Mouse (Mus musculus) erythroblast, embryonic 14.5 days (primary cell): ENCODE data around the gene Sumf1. TPM values are rescaled to one million over a fixed set of nuclear protein-coding genes. Genes with fewer than 3 reads are reported as not detected.

Experiments
- H3K27me3 ChIP-seq: 2 replicates; pipeline ENCODE4 v1.6.1; 2012; ENCODE audit warnings: inconsistent platforms; ENCODE audit not compliant: control insufficient read depth
- H3K36me3 ChIP-seq: 2 replicates; pipeline ENCODE4 v1.6.1; 2012; ENCODE audit warnings: mild to moderate bottlenecking, inconsistent platforms; ENCODE audit not compliant: control insufficient read depth
- H3K4me1 ChIP-seq: 2 replicates; pipeline ENCODE4 v1.6.1; 2012; ENCODE audit warnings: inconsistent platforms; ENCODE audit not compliant: control insufficient read depth
- H3K4me3 ChIP-seq: replicated peaks from 2 replicates; pipeline ENCODE3; 2012; ENCODE audit warnings: moderate library complexity, mild to moderate bottlenecking, inconsistent platforms
- H3K9me3 ChIP-seq: 2 replicates; pipeline ENCODE4 v1.6.1; 2012; ENCODE audit warnings: low read length, inconsistent platforms, mixed read lengths; ENCODE audit not compliant: control insufficient read depth
- GATA1 ChIP-seq: IDR thresholded peaks from 2 replicates; pipeline ENCODE4 v1.6.1; 2012; ENCODE audit warnings: low read length, inconsistent platforms, mixed read lengths
- TAL1 ChIP-seq: IDR thresholded peaks from 3 replicates; pipeline ENCODE4 v1.6.1; 2012; ENCODE audit warnings: low read length, inconsistent platforms, mixed read lengths
- polyA plus RNA-seq: library from polyadenylated mRNA; stranded (reverse); fragments of >175 nt; gene quantifications from 2 replicates; pipeline ENCODE4 v1.2.3, GENCODE M21; 2012

Gene Sumf1
- polyA plus RNA-seq, 1 experiment: 1.5 TPM

DNA sequence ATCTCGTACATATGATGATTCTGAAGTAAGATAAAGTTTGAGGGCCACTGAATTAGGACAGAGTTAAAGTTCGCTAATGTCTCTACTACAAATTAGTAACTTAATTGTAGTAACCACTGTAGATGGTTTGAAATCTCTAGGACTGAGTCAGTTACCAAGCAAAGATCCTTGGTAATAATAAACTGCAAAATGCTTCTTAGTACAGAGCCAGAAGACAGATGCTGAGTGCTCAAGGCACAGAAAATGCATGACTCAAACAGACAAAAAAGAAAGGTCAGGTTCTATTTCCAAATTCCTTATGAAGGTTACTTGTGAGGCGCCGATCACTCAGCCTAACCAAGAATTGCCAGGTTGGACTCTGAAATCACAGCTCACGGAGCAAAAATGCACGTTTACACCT is 67.5 kb downstream of the Sumf1 start:
- Histone ChIP-seq H3K9me3 (no peaks in the 10 kb centered on the region), H3K36me3 (no peaks in the 10 kb centered on the region; the same call in 1 of the 2 replicates), H3K27me3 (no peaks in the 10 kb centered on the region), H3K4me3 (no peak overlapping the region), H3K4me1 (no peaks in the 10 kb centered on the region)
- no peak for TF ChIP-seq TAL1

DNA sequence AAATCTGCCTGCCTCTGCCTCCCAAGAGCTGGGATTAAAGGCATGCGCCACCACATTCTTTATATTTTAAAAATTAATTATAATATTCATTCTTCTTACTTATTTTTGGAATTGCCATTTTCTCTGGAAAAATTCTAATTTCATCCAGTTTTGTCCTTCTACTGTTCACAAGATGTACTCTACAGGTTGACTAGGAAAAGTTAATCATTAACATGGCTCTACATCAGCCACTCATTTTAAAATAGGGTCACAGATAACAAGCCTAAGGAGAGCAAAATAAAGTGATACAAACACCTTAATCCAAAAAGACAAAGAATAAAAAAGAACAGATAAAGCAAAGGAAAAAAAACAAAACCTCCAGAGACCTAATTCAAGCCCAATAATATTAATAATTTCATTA is 70.4 kb downstream of the Sumf1 start:
- H3K4me1 ChIP-seq: no peaks in the 10 kb centered on the region; the same call in none of the 2 replicates
- H3K27me3 ChIP-seq: no peaks in the 10 kb centered on the region
- no peak overlapping the region for H3K4me3 ChIP-seq
- H3K9me3 ChIP-seq: no peaks in the 10 kb centered on the region
- no peak for TF ChIP-seq TAL1
- no peak for TF ChIP-seq GATA1
- H3K36me3 ChIP-seq: no peaks in the 10 kb centered on the region; the same call in 1 of the 2 replicates

DNA sequence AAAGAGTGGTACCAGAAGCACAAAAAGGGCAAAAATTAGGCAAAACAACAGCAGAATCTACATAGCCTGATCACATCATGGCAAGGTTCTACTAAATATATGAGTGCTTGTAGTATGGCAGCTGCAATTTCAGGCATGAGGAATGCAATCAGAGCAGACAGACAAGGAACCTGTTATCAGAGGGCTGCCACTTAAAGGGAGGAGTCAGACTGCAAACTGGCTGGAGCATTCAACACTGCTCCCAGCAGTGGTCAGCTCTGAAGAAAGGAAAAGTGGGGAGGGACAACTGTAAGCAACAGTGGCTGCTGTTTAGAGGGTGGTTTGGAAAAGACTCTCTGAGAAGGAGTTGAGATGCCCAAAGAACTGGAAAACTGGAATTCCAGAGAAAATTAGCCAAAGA is 73.7 kb downstream of the Sumf1 start:
- no peak for TF ChIP-seq GATA1
- no peak for TF ChIP-seq TAL1
- no peaks in the 10 kb centered on the region for H3K9me3 ChIP-seq
- H3K27me3 ChIP-seq: no peaks in the 10 kb centered on the region

DNA sequence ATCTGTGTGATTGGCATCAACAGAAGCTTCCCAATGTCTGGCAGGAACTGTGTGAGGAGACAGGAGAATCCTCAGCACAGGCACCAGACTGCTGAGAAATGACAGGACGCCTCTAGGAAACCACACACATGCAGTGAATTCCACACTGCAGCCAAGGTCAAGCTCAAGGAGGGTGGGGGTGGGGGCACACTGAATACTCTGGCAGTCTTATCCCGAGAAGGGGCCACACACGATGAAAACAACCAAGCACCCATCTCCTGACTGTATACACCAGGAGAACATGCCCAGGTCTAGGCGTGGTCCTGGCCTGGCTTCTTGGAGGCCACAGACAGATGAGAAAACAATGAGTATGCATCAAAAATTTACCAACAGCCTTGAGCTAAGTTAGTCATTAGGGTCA is 75.0 kb downstream of the Sumf1 start:
- TF ChIP-seq GATA1: no peak
- TF ChIP-seq TAL1: no peak
- peaks cover 4% of the 10 kb centered on the region for H3K36me3 ChIP-seq
- no peaks in the 10 kb centered on the region for H3K9me3 ChIP-seq
- no peaks in the 10 kb centered on the region; the same call in none of the 2 replicates for H3K4me1 ChIP-seq
- no peaks in the 10 kb centered on the region for H3K27me3 ChIP-seq
- no peak overlapping the region for H3K4me3 ChIP-seq

More for the DNA sequence above, 73.7 kb downstream of the Sumf1 start:
- Histone ChIP-seq H3K36me3 (peaks cover 4% of the 10 kb centered on the region), H3K4me3 (no peak overlapping the region), H3K4me1 (no peaks in the 10 kb centered on the region; the same call in none of the 2 replicates)

DNA sequence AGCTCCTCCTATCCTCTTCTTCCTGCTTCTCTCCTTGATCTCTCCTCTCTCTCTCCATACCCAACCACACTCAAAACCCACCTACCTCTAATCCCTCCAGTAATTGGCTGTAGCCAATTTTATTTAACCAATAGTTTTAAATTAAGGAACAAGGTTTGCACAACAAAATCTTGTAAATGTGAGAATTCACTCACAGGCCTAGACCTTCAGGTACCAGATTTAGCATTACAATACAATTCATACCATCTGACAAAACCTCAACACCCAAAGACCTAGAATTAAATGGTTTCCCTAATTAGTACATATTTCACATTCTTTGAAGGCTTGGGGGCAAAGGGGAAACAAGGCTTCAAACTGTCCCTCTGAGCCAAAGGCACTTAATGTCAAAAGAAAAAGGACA is 78.0 kb downstream of the Sumf1 start:
- TF ChIP-seq GATA1: no peak
- TF ChIP-seq TAL1: no peak
- Histone ChIP-seq H3K4me3 (no peak overlapping the region), H3K36me3 (peaks cover 4% of the 10 kb centered on the region), H3K4me1 (no peaks in the 10 kb centered on the region; the same call in none of the 2 replicates), H3K9me3 (no peaks in the 10 kb centered on the region), H3K27me3 (no peaks in the 10 kb centered on the region)

DNA sequence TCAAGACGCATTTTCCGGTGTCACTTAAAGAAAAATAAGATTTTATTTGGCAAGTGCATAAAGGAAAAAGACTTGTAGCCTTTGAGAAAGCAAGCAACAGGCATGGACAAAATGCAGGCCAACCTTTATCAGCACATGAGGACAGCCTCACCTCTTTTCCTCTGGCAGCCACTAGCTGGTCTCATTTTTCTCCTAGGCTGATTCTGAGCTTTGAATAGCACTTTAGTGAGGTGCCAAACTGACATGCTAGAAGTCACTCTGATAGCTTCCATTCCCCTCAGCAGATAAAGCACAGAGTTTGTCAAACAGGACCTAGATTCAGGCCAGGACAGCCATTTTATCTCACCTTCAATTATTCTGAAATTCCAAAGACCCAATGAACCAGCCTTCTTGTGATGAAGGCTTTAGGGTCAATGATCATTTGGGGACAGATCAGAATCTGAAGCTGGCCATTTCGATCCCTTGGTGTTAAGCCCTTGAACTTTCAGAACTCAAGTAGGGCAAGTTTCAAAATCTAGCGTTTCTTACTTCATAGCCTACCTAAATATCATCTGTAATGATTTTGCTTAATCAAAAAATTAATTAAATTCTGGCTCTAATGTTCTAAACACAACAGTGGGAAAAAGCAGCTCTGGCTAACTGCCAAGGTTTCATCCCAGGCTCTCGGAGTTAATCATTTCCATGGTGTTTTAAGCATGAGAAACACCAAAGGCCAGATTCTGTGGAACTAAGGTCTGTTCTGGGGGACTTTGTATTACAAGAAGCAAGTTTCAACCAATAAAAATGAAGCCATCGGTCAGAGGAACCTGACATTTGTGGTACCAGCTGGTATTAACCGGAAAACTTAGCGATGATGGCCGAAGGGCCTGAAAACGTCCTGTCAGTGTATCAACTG is 83.2 kb downstream of the Sumf1 start:
- TF ChIP-seq TAL1: no peak
- TF ChIP-seq GATA1: no peak
- no peaks in the 10 kb centered on the region for H3K27me3 ChIP-seq
- no peaks in the 10 kb centered on the region for H3K4me1 ChIP-seq
- H3K9me3 ChIP-seq: no peaks in the 10 kb centered on the region
- H3K36me3 ChIP-seq: no peaks in the 10 kb centered on the region
- no peak overlapping the region for H3K4me3 ChIP-seq

DNA sequence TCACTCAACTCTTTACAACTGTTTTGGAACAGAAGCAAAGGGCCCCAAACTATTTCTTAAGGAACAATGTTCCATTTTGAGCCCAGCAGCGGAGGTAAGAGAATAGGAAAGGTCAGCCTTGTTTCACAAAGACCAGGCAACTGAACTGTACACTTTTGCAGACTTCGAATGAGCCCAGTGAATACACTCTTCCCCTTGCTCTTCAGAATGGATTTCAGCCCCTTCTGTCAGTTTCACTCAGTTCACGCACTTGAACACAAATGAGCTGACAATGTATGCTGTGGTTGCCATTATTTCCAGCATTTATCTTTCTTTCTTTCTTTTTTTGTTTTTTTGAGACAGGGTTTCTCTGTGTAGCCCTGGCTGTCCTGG is 86.5 kb downstream of the Sumf1 start:
- Histone ChIP-seq H3K9me3 (no peaks in the 10 kb centered on the region), H3K36me3 (no peaks in the 10 kb centered on the region), H3K27me3 (no peaks in the 10 kb centered on the region), H3K4me3 (no peak overlapping the region), H3K4me1 (no peaks in the 10 kb centered on the region)
- no peak for TF ChIP-seq TAL1
- no peak for TF ChIP-seq GATA1

DNA sequence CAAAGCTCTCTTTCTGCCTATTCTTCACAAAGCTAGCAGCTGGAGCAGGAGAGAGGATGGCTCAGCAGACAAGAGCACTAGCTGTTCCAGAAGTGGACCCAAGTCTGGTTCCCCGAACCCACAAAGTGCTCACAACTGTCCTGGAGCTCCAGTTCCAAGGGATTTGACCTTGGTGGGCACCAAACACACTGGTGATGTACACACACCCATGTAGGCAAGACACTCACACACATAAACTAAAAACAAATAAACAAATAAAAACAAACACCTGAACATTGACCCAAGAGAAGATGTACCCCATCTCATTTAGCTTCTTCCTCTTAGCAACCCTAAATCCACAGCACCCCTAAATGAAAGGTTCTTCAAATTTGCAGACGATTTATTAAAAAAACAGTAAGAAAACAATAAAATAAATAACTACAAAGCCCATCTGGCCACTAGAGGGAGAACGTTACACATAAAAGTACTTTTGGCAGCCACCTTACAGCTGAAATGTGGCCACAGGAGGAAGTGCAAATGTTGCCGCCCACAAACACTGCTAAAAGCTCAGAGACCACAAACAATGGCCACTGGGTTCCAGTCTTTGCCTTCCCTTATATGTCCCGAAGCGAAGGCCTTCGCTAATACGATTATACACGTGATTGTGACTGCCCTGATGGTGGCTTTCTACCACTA is 87.1 kb downstream of the Sumf1 start:
- H3K9me3 ChIP-seq: no peaks in the 10 kb centered on the region
- no peaks in the 10 kb centered on the region for H3K27me3 ChIP-seq
- no peaks in the 10 kb centered on the region for H3K4me1 ChIP-seq
- H3K4me3 ChIP-seq: no peak overlapping the region
- H3K36me3 ChIP-seq: no peaks in the 10 kb centered on the region
- TF ChIP-seq GATA1 (no peak), TAL1 (no peak)

DNA sequence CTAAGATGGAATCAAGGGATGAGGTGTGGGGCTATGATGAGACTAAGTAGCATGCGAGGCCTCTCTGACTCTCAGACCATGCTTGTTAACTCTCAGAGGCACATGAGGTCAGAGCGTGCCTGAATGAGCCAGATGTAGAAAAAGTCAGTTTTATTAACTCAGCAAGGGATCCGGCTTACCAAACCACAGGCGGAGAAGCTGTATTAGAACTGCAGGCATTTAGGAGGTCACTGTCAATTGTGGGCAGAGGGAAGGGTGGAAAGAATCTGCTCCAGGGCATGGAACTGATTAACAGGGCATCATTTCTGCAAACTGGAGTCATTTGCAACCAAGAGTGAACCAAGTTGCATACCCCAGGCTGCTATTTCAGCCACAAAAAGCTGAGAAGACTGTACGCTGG is 89.9 kb downstream of the Sumf1 start:
- Histone ChIP-seq H3K9me3 (no peaks in the 10 kb centered on the region), H3K4me1 (no peaks in the 10 kb centered on the region), H3K27me3 (no peaks in the 10 kb centered on the region), H3K4me3 (no peak overlapping the region), H3K36me3 (no peaks in the 10 kb centered on the region)
- TF ChIP-seq TAL1 (no peak), GATA1 (no peak)
